Mouse (Mus musculus) spleen, postnatal 4 days (tissue): ENCODE results near the gene Eogt.
A peak's percentile ranks its signal among the peaks of the same experiment; 100 is the strongest.

Source experiments
- DNase-seq, 2 experiments: peaks; one replicate each; pipeline ENCODE4 v3.0.0; 2022; ENCODE audit warnings: low spot score in 2 of 2

Gene Eogt

GRCm38 (mm10) chr6:97148383-97149251, at the start of gene Eogt:
Gene Eogt, minus strand, starts transcription at chr6:97149182.
- peak; percentile 77 to 88 for DNase-seq

GRCm38 (mm10) chr6:97179367-97179828, 30.4 kb upstream of the Eogt start:
- DNase-seq, result no peak

- DNase-seq, result peak; percentile 94 to 98
Measured at GRCm38 (mm10) chr6:97178491-97179366, 29.7 kb upstream of the Eogt start, which contains the start of gene Tmf1. Gene Tmf1, minus strand, starts transcription at chr6:97179122.

- no peak for DNase-seq
Measured at GRCm38 (mm10) chr6:97175716-97176115, 26.7 kb upstream of the Eogt start.

- DNase-seq, result peak in 1 of 2 experiments; percentile 37
Measured at GRCm38 (mm10) chr6:97150156-97150555, 1.2 kb upstream of the Eogt start.

- DNase-seq, result peak in 1 of 2 experiments; percentile 27
Measured at GRCm38 (mm10) chr6:97149721-97150120, 739 bp upstream of the Eogt start.

- DNase-seq, result no peak
Measured at GRCm38 (mm10) chr6:97147755-97148382, 1.1 kb downstream of the Eogt start.

GRCm38 (mm10) chr6:97145156-97145555, 3.8 kb downstream of the Eogt start:
- no peak for DNase-seq

GRCm38 (mm10) chr6:97144359-97144758, 4.6 kb downstream of the Eogt start:
- no peak for DNase-seq

GRCm38 (mm10) chr6:97142611-97143010, 6.4 kb downstream of the Eogt start:
- DNase-seq, result no peak

GRCm38 (mm10) chr6:97141811-97142210, 7.2 kb downstream of the Eogt start:
- DNase-seq, result no peak

GRCm38 (mm10) chr6:97132707-97133303, 16.2 kb downstream of the Eogt start:
- DNase-seq, result no peak

- no peak for DNase-seq
Measured at GRCm38 (mm10) chr6:97131808-97132207, 17.2 kb downstream of the Eogt start.

GRCm38 (mm10) chr6:97130979-97131378, 18.0 kb downstream of the Eogt start:
- DNase-seq, result no peak

GRCm38 (mm10) chr6:97124336-97125010, 24.5 kb downstream of the Eogt start:
- no peak for DNase-seq

- DNase-seq, result no peak
Measured at GRCm38 (mm10) chr6:97120922-97121321, 28.1 kb downstream of the Eogt start.

- no peak for DNase-seq
Measured at GRCm38 (mm10) chr6:97118327-97118726, 30.7 kb downstream of the Eogt start.

- no peak for DNase-seq
Measured at GRCm38 (mm10) chr6:97116896-97117295, 32.1 kb downstream of the Eogt start.

- DNase-seq, result no peak
Measured at GRCm38 (mm10) chr6:97114821-97115220, 34.2 kb downstream of the Eogt start.

- DNase-seq, result peak in 1 of 2 experiments; percentile 36
Measured at GRCm38 (mm10) chr6:97112177-97112576, 36.8 kb downstream of the Eogt start.

GRCm38 (mm10) chr6:97106777-97107176, 42.2 kb downstream of the Eogt start:
- DNase-seq, result no peak
